Mouse (Mus musculus) midbrain, embryonic 12.5 days (tissue): ENCODE data around the gene Myadm. TPM values are rescaled to one million over a fixed set of nuclear protein-coding genes. Genes with fewer than 3 reads are reported as not detected.

ENCODE experiments used
- ATAC-seq: fragments of 200-750 bp; cut with Nextera tagmentation; 2 replicates; pipeline ENCODE4 v1.8.0; 2017; ENCODE audit warnings: low read depth, moderate TSS enrichment, moderate library complexity; ENCODE audit not compliant: low FRiP score
- H3K27ac ChIP-seq: fragments of 300-500 bp; sonication (generic); replicated peaks from 2 replicates; pipeline ENCODE4 v1.5.1; 2016; ENCODE audit warnings: mild to moderate bottlenecking
- H3K27me3 ChIP-seq: fragments of 300-500 bp; sonication (generic); 2 replicates; pipeline ENCODE4 v1.6.1; 2016; ENCODE audit warnings: mild to moderate bottlenecking
- H3K36me3 ChIP-seq: fragments of 300-500 bp; sonication (generic); 2 replicates; pipeline ENCODE4 v1.6.1; 2016
- H3K4me1 ChIP-seq: fragments of 300-500 bp; sonication (generic); 2 replicates; pipeline ENCODE4 v1.6.1; 2016
- H3K4me2 ChIP-seq: fragments of 300-500 bp; sonication (generic); replicated peaks from 2 replicates; pipeline ENCODE4 v1.6.1; 2016; ENCODE audit warnings: mild to moderate bottlenecking, moderate library complexity
- H3K4me3 ChIP-seq: fragments of 300-500 bp; sonication (generic); 2 replicates; pipeline ENCODE4 v1.5.1; 2016; ENCODE audit warnings: mild to moderate bottlenecking
- H3K9ac ChIP-seq: fragments of 300-500 bp; sonication (generic); replicated peaks from 2 replicates; pipeline ENCODE4 v1.6.1; 2016; ENCODE audit warnings: mild to moderate bottlenecking, moderate library complexity
- H3K9me3 ChIP-seq: fragments of 300-500 bp; sonication (generic); 2 replicates; pipeline ENCODE4 v1.6.1; 2016; ENCODE audit warnings: mild to moderate bottlenecking
- WGBS: fragments of 180-500 bp; shearing (Covaris S2); methylation state at CpG from one replicate; pipeline ENCODE4 v1.1.7; 2016; 5-methylcytosine and 5-hydroxymethylcytosine counted together
- polyA plus RNA-seq: library from polyadenylated mRNA; unstranded; fragments of >200 nt; fragmentation: Nextera tagmentation; extraction: Ambion mirVana; gene quantifications from 2 replicates; pipeline ENCODE4 v1.2.1, GENCODE M21; 2016

Gene Myadm
- polyA plus RNA-seq, 1 experiment from 2014 or later: 31.7 TPM

- H3K4me3 ChIP-seq: peak overlapping the region; percentile 42
- H3K9ac ChIP-seq: peak overlapping the region; percentile 56
- no peaks in the 10 kb centered on the region for H3K9me3 ChIP-seq
- H3K27me3 ChIP-seq: peaks cover 63% of the 10 kb centered on the region
- H3K4me2 ChIP-seq: peak overlapping the region; percentile 91
- peak; percentile 65 for ATAC-seq
- WGBS: under 1% methylated on average over 26 of the region's 29 CpGs
- H3K27ac ChIP-seq: no peak overlapping the region
- peaks cover 33% of the 10 kb centered on the region for H3K4me1 ChIP-seq
- peaks cover 2% of the 10 kb centered on the region; the same call in 1 of the 2 replicates for H3K36me3 ChIP-seq
Observed at GRCm38 (mm10) chr7:3303276-3303781, 14.4 kb downstream of the Myadm start.

GRCm38 (mm10) chr7:3303789-3304188, 14.9 kb downstream of the Myadm start:
- Histone ChIP-seq H3K9me3 (no peaks in the 10 kb centered on the region), H3K36me3 (no peaks in the 10 kb centered on the region), H3K4me2 (peak overlapping the region; percentile 91), H3K4me3 (peak overlapping the region; percentile 42), H3K27me3 (peaks cover 63% of the 10 kb centered on the region), H3K27ac (no peak overlapping the region), H3K9ac (peak overlapping the region; percentile 56), H3K4me1 (peaks cover 33% of the 10 kb centered on the region)
- 3% methylated on average over 12 of the region's 12 CpGs for WGBS
- ATAC-seq: peak; percentile 35

- 3% methylated on average over 10 of the region's 10 CpGs for WGBS
- Histone ChIP-seq H3K27me3 (peaks cover 63% of the 10 kb centered on the region), H3K27ac (no peak overlapping the region)
Observed at GRCm38 (mm10) chr7:3304298-3304697, 15.4 kb downstream of the Myadm start.

GRCm38 (mm10) chr7:3306400-3306799, 17.5 kb downstream of the Myadm start:
- no peak for ATAC-seq
- no peak overlapping the region for H3K9ac ChIP-seq
- H3K4me1 ChIP-seq: peaks cover 33% of the 10 kb centered on the region
- WGBS: 88% methylated on average over 3 of the region's 3 CpGs
- peaks cover 48% of the 10 kb centered on the region for H3K27me3 ChIP-seq
- no peak overlapping the region for H3K27ac ChIP-seq
- no peaks in the 10 kb centered on the region for H3K9me3 ChIP-seq
- H3K4me2 ChIP-seq: no peak overlapping the region
- no peak overlapping the region for H3K4me3 ChIP-seq
- H3K36me3 ChIP-seq: no peaks in the 10 kb centered on the region

More at GRCm38 (mm10) chr7:3304298-3304697, 15.4 kb downstream of the Myadm start:
- no peak overlapping the region; the same call in 1 of the 2 replicates for H3K9ac ChIP-seq
- peak overlapping the region; percentile 91 for H3K4me2 ChIP-seq
- H3K9me3 ChIP-seq: no peaks in the 10 kb centered on the region
- H3K36me3 ChIP-seq: no peaks in the 10 kb centered on the region
- ATAC-seq: peak; percentile 44
- peak overlapping the region; percentile 42 for H3K4me3 ChIP-seq
- peaks cover 33% of the 10 kb centered on the region for H3K4me1 ChIP-seq

- no peak for ATAC-seq
- Histone ChIP-seq H3K4me3 (no peak overlapping the region), H3K9ac (no peak overlapping the region), H3K4me2 (no peak overlapping the region), H3K27ac (no peak overlapping the region), H3K27me3 (peaks cover 25% of the 10 kb centered on the region), H3K9me3 (no peaks in the 10 kb centered on the region), H3K36me3 (no peaks in the 10 kb centered on the region), H3K4me1 (peaks cover 14% of the 10 kb centered on the region)
- 78% methylated on average over 4 of the region's 4 CpGs for WGBS
Observed at GRCm38 (mm10) chr7:3308646-3309045, 19.8 kb downstream of the Myadm start.

- Histone ChIP-seq H3K27me3 (peaks cover 9% of the 10 kb centered on the region), H3K9ac (no peak overlapping the region), H3K4me1 (no peaks in the 10 kb centered on the region), H3K27ac (no peak overlapping the region), H3K4me3 (no peak overlapping the region), H3K36me3 (no peaks in the 10 kb centered on the region), H3K4me2 (no peak overlapping the region), H3K9me3 (no peaks in the 10 kb centered on the region)
- WGBS: 96% methylated on average over 7 of the region's 7 CpGs
- no peak for ATAC-seq
Observed at GRCm38 (mm10) chr7:3310233-3310632, 21.4 kb downstream of the Myadm start.

- Histone ChIP-seq H3K4me2 (no peak overlapping the region), H3K27me3 (no peaks in the 10 kb centered on the region), H3K9ac (no peak overlapping the region), H3K27ac (no peak overlapping the region), H3K9me3 (no peaks in the 10 kb centered on the region), H3K4me1 (peaks cover 5% of the 10 kb centered on the region), H3K4me3 (no peak overlapping the region), H3K36me3 (no peaks in the 10 kb centered on the region)
- WGBS: 84% methylated on average over 8 of the region's 8 CpGs
- ATAC-seq: 0 out of 2 replicates have a peak, but pooled peaks have one; percentile 12
Observed at GRCm38 (mm10) chr7:3313571-3313970, 24.7 kb downstream of the Myadm start.

- Histone ChIP-seq H3K4me3 (no peak overlapping the region), H3K36me3 (no peaks in the 10 kb centered on the region), H3K9ac (no peak overlapping the region), H3K9me3 (no peaks in the 10 kb centered on the region), H3K27ac (no peak overlapping the region), H3K4me1 (peaks cover 5% of the 10 kb centered on the region), H3K27me3 (no peaks in the 10 kb centered on the region), H3K4me2 (no peak overlapping the region)
- ATAC-seq: peak; percentile 65
- 68% methylated on average over 5 of the region's 5 CpGs for WGBS
Observed at GRCm38 (mm10) chr7:3314121-3314520, 25.2 kb downstream of the Myadm start.

- H3K36me3 ChIP-seq: no peaks in the 10 kb centered on the region
- H3K4me2 ChIP-seq: no peak overlapping the region
- no peaks in the 10 kb centered on the region for H3K9me3 ChIP-seq
- H3K9ac ChIP-seq: no peak overlapping the region
- H3K4me1 ChIP-seq: peaks cover 5% of the 10 kb centered on the region
- no peak overlapping the region for H3K27ac ChIP-seq
- whole genome bisulfite sequencing: 40% methylated on average over 4 of the region's 4 CpGs
- H3K27me3 ChIP-seq: no peaks in the 10 kb centered on the region
- no peak for ATAC-seq
- H3K4me3 ChIP-seq: no peak overlapping the region
Observed at GRCm38 (mm10) chr7:3317704-3318103, 28.8 kb downstream of the Myadm start.

- Histone ChIP-seq H3K36me3 (no peaks in the 10 kb centered on the region), H3K27me3 (no peaks in the 10 kb centered on the region), H3K27ac (no peak overlapping the region), H3K9me3 (no peaks in the 10 kb centered on the region), H3K9ac (no peak overlapping the region), H3K4me2 (no peak overlapping the region), H3K4me1 (peaks cover 5% of the 10 kb centered on the region), H3K4me3 (no peak overlapping the region)
- no peak for ATAC-seq
- 63% methylated on average over 3 of the region's 3 CpGs for WGBS
Observed at GRCm38 (mm10) chr7:3320856-3321255, 32.0 kb downstream of the Myadm start.

- Histone ChIP-seq H3K4me1 (no peaks in the 10 kb centered on the region), H3K27ac (no peak overlapping the region), H3K9ac (no peak overlapping the region), H3K4me3 (no peak overlapping the region), H3K4me2 (no peak overlapping the region), H3K27me3 (0 out of 2 replicates have a peak, but pooled peaks cover under 1% of the 10 kb centered on the region), H3K36me3 (no peaks in the 10 kb centered on the region), H3K9me3 (no peaks in the 10 kb centered on the region)
- ATAC-seq: no peak
- 91% methylated on average over 1 of the region's 1 CpGs for WGBS
Observed at GRCm38 (mm10) chr7:3323826-3324225, 34.9 kb downstream of the Myadm start.

- Histone ChIP-seq H3K4me3 (no peak overlapping the region), H3K4me1 (peaks cover 12% of the 10 kb centered on the region), H3K36me3 (no peaks in the 10 kb centered on the region), H3K9me3 (no peaks in the 10 kb centered on the region), H3K4me2 (no peak overlapping the region), H3K9ac (no peak overlapping the region), H3K27me3 (peaks cover 16% of the 10 kb centered on the region), H3K27ac (no peak overlapping the region)
- no peak for ATAC-seq
- 78% methylated on average over 4 of the region's 4 CpGs for WGBS
Observed at GRCm38 (mm10) chr7:3327961-3328360, 39.1 kb downstream of the Myadm start.
